Mouse (Mus musculus) left cerebral cortex, postnatal 4 days (tissue): Measurements from ENCODE around the gene Mcu. TPM values are rescaled to one million over a fixed set of nuclear protein-coding genes. Genes with fewer than 3 reads are reported as not detected.

Experiments
- DNase-seq: peaks from one replicate; pipeline ENCODE4 v3.0.0-alpha.2; 2022
- intact Hi-C: fragments of 180-260 bp; cut with DNase I; formaldehyde crosslinking; loops from one replicate; pipeline ENCODE4 v1.15.1; 2025
- total RNA-seq, 2 experiments: library from RNA; stranded (reverse); gene quantifications; 2 replicates each; pipeline ENCODE4 v1.2.3; 2021

Mcu gene
- total RNA-seq, 2 experiments from 2014 or later, result 64.7 to 70.4 TPM

GRCm38 (mm10) chr10:59615411-59615810, 1.1 kb downstream of the Mcu start:
- intact Hi-C loops, result loop anchor here (10.0 kb wide), 2 partner anchors 199 to 249 kb away; no protein-coding TSS in a partner anchor
- no peak for DNase-seq

- DNase-seq, result peak; percentile 26
- intact Hi-C loops, result loop anchor here (10.0 kb wide), 2 partner anchors 201 to 251 kb away; no protein-coding TSS in a partner anchor
Measured at GRCm38 (mm10) chr10:59614141-59614540, 2.4 kb downstream of the Mcu start.

GRCm38 (mm10) chr10:59613276-59613675, 3.2 kb downstream of the Mcu start:
- intact Hi-C loops, result loop anchor here (10.0 kb wide), 2 partner anchors 202 to 252 kb away; no protein-coding TSS in a partner anchor
- DNase-seq, result no peak

GRCm38 (mm10) chr10:59604879-59605464, 11.5 kb downstream of the Mcu start:
- intact Hi-C loops, result loop anchor here (10.0 kb wide), 1 partner anchor 100 kb away; no protein-coding TSS in a partner anchor
- no peak for DNase-seq

GRCm38 (mm10) chr10:59603843-59604242, 12.6 kb downstream of the Mcu start:
- intact Hi-C loops, result loop anchor here (10.0 kb wide), 1 partner anchor 99 kb away; no protein-coding TSS in a partner anchor
- DNase-seq, result peak; percentile 35

GRCm38 (mm10) chr10:59602891-59603290, 13.6 kb downstream of the Mcu start:
- peak; percentile 27 for DNase-seq
- intact Hi-C loops, result loop anchor here (10.0 kb wide), 1 partner anchor 98 kb away; no protein-coding TSS in a partner anchor

GRCm38 (mm10) chr10:59602043-59602442, 14.4 kb downstream of the Mcu start:
- peak; percentile 49 for DNase-seq
- intact Hi-C loops, result loop anchor here (10.0 kb wide), 1 partner anchor 97 kb away; no protein-coding TSS in a partner anchor

- no peak for DNase-seq
- intact Hi-C loops, result loop anchor here (10.0 kb wide), 1 partner anchor 96 kb away; no protein-coding TSS in a partner anchor
Measured at GRCm38 (mm10) chr10:59600516-59600915, 16.0 kb downstream of the Mcu start.

- intact Hi-C loops, result no loop called here
- peak; percentile 91 for DNase-seq
Measured at GRCm38 (mm10) chr10:59593826-59594570, 22.5 kb downstream of the Mcu start.

- intact Hi-C loops, result no loop called here
- no peak for DNase-seq
Measured at GRCm38 (mm10) chr10:59590606-59591005, 25.9 kb downstream of the Mcu start.

GRCm38 (mm10) chr10:59589856-59590255, 26.6 kb downstream of the Mcu start:
- DNase-seq, result no peak
- intact Hi-C loops, result no loop called here

GRCm38 (mm10) chr10:59589420-59589819, 27.1 kb downstream of the Mcu start:
- no peak for DNase-seq
- intact Hi-C loops, result no loop called here

- no peak for DNase-seq
- intact Hi-C loops, result no loop called here
Measured at GRCm38 (mm10) chr10:59588135-59588534, 28.4 kb downstream of the Mcu start.

GRCm38 (mm10) chr10:59586821-59587220, 29.7 kb downstream of the Mcu start:
- intact Hi-C loops, result no loop called here
- no peak for DNase-seq

- intact Hi-C loops, result no loop called here
Measured at GRCm38 (mm10) chr10:59585621-59586020, 30.9 kb downstream of the Mcu start.

GRCm38 (mm10) chr10:59581826-59582543, 34.5 kb downstream of the Mcu start:
- no peak for DNase-seq
- intact Hi-C loops, result no loop called here

More at GRCm38 (mm10) chr10:59585621-59586020, 30.9 kb downstream of the Mcu start:
- DNase-seq, result no peak

- intact Hi-C loops, result no loop called here
- no peak for DNase-seq
Measured at GRCm38 (mm10) chr10:59580593-59581149, 35.8 kb downstream of the Mcu start.

- intact Hi-C loops, result no loop called here
- no peak for DNase-seq
Measured at GRCm38 (mm10) chr10:59579645-59580044, 36.8 kb downstream of the Mcu start.

GRCm38 (mm10) chr10:59577871-59578801, 38.4 kb downstream of the Mcu start:
- intact Hi-C loops, result no loop called here
- no peak for DNase-seq

GRCm38 (mm10) chr10:59576305-59576704, 40.2 kb downstream of the Mcu start:
- DNase-seq, result no peak
- intact Hi-C loops, result no loop called here
